Mouse (Mus musculus): ENCODE results near the gene Gm8653.
"Not testable (repeated sequence)": the region's sequence is repeated elsewhere in the genome, so short reads cannot be mapped to it uniquely, and the experiment has no call there.

The Gm8653 gene

DNA sequence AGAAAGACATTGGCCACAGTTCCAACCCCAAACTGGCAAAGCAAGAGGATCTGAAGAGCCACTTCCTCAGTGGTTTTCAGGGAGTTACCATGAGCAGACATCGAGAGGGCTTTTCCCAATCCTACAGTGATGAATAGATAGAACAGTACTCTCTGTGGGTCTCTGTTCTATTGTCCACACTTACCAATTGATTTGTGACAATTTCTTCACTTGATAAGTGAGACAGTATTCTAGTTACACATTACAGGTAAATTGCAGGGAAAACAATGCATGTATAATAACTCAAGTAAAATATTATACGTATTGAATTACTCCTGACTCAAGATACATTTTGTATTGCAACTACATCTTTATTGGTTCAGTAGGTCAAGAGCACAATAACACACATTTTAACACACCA lies at the start of gene Gm8653:
Gene Gm8653, minus strand, starts transcription at position 101 of the 400 bp plus-strand sequence.
- DNase-seq (ENCODE audit: low spot score): not testable (repeated sequence)

GRCm38 (mm10) chr7:22229384-22229783 lies 28.3 kb upstream of the Gm8653 start, which contains the start of gene Gm8453:
TSS of gene Gm8453 (minus strand) at chr7:22229484.
- not testable (repeated sequence) for DNase-seq (ENCODE audit: low spot score)

GRCm38 (mm10) chr7:22189077-22189476 lies 12.0 kb downstream of the Gm8653 start, which contains the start of gene Vmn1r143:
TSS of gene Vmn1r143 (plus strand) at chr7:22189377.
- not testable (repeated sequence) for DNase-seq (ENCODE audit: low spot score)

GRCm38 (mm10) chr7:22163935-22164334 lies 37.1 kb downstream of the Gm8653 start, which contains the start of gene Vmn1r142:
TSS of gene Vmn1r142 (minus strand) at chr7:22164035.
- not testable (repeated sequence) for DNase-seq (ENCODE audit: low spot score)

Data from lung, postnatal 25 days (tissue).